Mouse (Mus musculus) gastrocnemius, adult 2 months (tissue): ENCODE data around the gene Erlin1. TPM values are rescaled to one million over a fixed set of nuclear protein-coding genes. Genes with fewer than 3 reads are reported as not detected.

Experiments
- DNase-seq: peaks from one replicate; pipeline ENCODE4 v3.0.0; 2022
- H3K27ac ChIP-seq: fragments of 200-600 bp; 2 replicates; pipeline ENCODE4 v1.8.1; 2022; ENCODE audit warnings: mild to moderate bottlenecking
- H3K4me3 ChIP-seq: fragments of 200-600 bp; 2 replicates; pipeline ENCODE4 v1.8.1; 2022; ENCODE audit warnings: mild to moderate bottlenecking, moderate library complexity
- CTCF ChIP-seq: fragments of 200-600 bp; IDR thresholded peaks from 2 replicates; pipeline ENCODE4 v1.8.1; 2022; ENCODE audit warnings: antibody characterized with exemption, mild to moderate bottlenecking, moderate library complexity
- intact Hi-C: fragments of 180-260 bp; cut with DNase I; formaldehyde crosslinking; loops from one replicate; pipeline ENCODE4 v1.15.1; 2025
- long read RNA-seq, 2 experiments: library from polyadenylated mRNA; stranded (forward); transcript quantifications; one replicate each; pipeline ENCODE4 v2.0.0; 2021
- total RNA-seq, 2 experiments: library from RNA; stranded (reverse); gene quantifications; 2 replicates each; pipeline ENCODE4 v1.2.3; 2021

Gene Erlin1
- 1 to 10 TPM; 3.4 to 5.1 TPM for total RNA-seq
- long read RNA-seq, experiment 1, transcript Erlin1-202 (12 exons, 3,136 nt): major isoform, 6 of 9 reads
- long read RNA-seq, experiment 1, partial matches to known transcripts: 0 of 9 reads
- long read RNA-seq, experiment 1, other reads (novel, unspliced or antisense): 3 of 9 reads
- long read RNA-seq, experiment 2, partial matches to known transcripts: 0 of 6 reads
- long read RNA-seq, experiment 2, other reads (novel, unspliced or antisense): 0 of 6 reads

DNA sequence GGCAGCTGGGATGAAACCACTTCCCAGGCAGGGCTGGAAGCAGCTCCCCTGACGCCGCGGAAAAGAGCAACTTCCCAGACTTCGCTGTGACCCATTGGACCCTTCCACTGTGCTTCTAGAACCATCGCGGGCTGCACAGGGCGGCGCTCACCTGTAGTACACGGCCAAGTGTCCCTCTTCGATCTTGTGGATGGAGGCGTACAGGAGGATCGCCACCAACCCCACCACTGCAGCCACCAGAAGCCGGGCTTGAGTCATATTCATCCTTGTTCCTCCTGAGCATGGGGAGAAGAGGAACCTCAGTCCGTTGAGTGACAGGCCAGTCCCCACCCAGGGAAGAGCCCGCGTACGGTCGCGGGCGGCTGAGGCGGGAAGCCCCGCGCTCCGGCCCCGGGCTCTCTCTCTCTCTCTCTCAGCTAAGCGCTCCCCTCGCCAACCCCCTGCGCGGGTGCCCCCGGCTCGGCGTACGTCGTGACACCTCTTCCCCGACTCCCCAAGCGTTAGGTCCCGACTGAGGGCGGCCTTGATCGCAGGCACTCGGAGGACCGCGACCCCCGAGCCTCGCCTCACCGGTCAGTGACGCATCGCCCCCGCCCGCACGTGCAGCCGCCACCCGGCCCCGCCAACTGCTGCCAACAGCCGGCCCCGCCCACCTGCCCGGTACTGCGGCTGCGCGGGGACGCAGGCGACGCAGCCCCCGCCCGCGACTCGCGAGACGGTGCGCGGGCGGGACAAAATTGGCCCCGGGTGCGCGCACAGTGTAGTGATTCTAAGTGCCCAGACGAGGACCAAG lies at the start of gene Erlin1:
TSS of gene Erlin1 (minus strand) at position 665 of the 793 bp plus-strand sequence.
- peak within 1 kb of the TSS; percentile 83 for H3K4me3 ChIP-seq
- no peak for TF ChIP-seq CTCF
- peak within 1 kb of the TSS; percentile 90 for H3K27ac ChIP-seq
- intact Hi-C loops: no loop called here
- DNase-seq: peak; percentile 95

DNA sequence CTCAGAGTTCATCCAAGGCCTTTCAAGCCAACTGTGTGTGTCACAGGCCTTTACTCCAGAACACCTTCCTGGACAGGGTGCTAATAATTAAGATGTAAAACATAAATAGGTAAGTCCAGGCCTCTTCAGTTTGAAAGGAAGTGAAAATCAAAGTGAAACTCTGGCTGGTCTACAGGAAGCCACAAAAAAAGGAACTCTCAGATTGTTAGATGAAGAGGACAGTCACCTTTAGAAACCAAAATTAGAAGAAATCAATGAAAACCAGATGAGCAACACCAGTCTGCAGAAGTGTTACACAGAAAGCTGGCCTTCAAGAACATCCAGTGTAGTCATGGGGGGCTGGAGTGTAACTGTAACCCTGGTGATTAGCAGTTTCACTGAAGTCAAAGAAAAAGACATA lies 48.2 kb upstream of the Erlin1 start:
- H3K27ac ChIP-seq: no peak overlapping the region
- no peak for DNase-seq
- no peak overlapping the region for H3K4me3 ChIP-seq
- intact Hi-C loops: no loop called here
- TF ChIP-seq CTCF: no peak

DNA sequence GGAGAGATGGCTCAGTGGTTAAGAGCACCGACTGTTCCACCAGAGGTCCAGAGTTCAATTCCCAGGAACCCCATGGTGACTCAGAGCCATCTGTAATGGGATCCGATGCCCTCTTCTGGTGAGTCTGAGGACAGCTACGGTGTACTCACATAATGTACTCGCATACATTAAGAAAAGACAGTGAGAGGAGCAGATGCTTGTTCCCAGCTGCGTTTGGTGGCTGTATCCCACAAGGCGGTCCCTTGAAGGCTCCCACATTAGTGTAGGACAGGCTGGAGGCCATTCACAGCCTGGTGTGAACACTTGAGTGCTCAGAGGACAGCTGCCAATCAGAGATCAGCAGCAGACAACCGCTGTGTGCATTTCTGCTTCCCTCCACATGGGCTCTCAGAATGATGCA lies 42.1 kb upstream of the Erlin1 start:
- no peak for DNase-seq
- TF ChIP-seq CTCF: peak; percentile 16; the same call in 1 of the 2 replicates
- Histone ChIP-seq H3K4me3 (no peak overlapping the region), H3K27ac (no peak overlapping the region)
- intact Hi-C loops: no loop called here

DNA sequence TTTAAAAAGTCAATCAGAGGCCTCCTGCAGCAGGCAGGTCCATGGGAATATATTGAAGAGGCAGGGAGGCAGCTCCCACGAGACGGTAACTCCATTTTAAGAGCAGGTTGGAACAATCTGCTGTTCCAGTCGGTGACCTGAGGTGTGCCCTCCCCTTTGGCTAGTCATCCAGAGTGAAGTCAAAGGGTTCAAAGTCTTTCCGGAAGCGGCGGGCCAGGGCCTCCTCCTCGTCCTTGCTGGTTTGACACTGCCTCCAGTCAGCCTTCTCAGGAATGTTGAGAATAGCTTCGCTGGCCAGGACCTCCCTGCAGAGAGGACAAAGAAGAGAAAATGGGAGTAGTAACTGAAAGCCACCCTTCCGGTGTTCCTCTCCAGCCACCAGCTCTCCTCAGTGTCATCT lies 40.8 kb upstream of the Erlin1 start:
- Histone ChIP-seq H3K27ac (no peak overlapping the region), H3K4me3 (no peak overlapping the region)
- intact Hi-C loops: no loop called here
- DNase-seq: no peak
- TF ChIP-seq CTCF: no peak

DNA sequence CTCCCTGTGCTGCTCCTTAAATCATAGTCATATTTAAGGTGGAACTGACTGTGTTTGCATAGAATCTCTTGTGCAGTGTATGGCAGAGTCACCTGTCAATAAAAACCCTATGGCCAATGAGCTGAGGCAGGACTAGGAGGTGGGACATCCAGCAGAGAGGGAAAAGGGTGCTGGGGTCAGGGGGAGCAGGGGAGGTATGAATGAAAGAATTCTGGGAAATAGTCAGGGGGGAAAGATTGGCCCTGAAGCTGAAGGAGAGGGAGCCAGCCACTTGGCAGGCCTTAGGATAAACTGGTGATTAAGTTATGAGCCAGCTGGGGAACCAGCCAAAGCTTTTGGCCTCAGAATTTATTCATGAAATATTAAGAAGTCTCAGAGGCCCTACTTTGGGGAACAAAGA lies 39.4 kb upstream of the Erlin1 start:
- DNase-seq: no peak
- Histone ChIP-seq H3K4me3 (no peak overlapping the region), H3K27ac (no peak overlapping the region)
- TF ChIP-seq CTCF: no peak
- intact Hi-C loops: no loop called here

DNA sequence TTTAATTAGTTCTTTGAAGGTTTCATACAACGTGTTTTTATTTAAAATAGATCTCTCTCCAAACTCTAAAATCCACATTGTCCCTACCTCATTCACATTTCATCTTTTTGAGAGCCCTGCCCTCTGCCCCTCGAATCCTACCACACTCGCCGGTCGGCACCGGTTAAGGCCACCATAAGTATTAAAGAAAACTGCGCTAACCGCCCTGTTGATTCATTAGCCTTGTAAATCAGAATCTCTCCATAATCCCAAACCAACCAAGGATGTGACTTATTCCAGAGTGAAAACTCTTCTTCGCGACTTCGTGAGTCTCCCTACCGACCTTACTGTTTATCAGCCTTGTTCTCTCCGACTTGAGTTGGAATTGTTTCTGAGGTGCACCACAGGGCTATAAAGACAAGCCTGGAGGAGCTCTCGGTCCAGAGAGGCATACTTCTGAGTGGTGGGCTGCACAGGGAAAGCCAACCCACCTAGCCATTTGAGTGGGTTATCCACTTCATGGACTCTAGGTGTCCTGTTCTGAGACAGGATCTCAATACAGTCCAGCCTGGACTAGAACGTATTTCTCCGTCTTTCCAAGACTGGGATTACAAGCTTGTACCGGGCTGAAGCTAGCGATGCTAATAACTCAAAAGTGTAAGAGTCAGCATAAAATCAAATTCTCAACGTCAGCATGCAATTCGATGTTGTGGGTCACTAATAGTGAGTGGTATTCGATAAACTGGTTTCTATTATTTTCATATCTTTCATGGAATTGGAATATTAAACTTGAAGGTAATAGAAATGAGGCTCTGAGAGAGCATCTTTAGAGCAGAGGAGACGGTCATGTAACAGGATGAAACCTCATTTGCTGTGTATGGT lies 38.3 kb upstream of the Erlin1 start:
- peak overlapping the region; percentile 93 for H3K4me3 ChIP-seq
- peak overlapping the region; percentile 93 for H3K27ac ChIP-seq
- TF ChIP-seq CTCF: no peak
- no peak for DNase-seq
- intact Hi-C loops: loop anchor here (2.0 kb wide), 1 partner anchor 27 kb away; the partner anchor contains the start of gene Cwf19l1

DNA sequence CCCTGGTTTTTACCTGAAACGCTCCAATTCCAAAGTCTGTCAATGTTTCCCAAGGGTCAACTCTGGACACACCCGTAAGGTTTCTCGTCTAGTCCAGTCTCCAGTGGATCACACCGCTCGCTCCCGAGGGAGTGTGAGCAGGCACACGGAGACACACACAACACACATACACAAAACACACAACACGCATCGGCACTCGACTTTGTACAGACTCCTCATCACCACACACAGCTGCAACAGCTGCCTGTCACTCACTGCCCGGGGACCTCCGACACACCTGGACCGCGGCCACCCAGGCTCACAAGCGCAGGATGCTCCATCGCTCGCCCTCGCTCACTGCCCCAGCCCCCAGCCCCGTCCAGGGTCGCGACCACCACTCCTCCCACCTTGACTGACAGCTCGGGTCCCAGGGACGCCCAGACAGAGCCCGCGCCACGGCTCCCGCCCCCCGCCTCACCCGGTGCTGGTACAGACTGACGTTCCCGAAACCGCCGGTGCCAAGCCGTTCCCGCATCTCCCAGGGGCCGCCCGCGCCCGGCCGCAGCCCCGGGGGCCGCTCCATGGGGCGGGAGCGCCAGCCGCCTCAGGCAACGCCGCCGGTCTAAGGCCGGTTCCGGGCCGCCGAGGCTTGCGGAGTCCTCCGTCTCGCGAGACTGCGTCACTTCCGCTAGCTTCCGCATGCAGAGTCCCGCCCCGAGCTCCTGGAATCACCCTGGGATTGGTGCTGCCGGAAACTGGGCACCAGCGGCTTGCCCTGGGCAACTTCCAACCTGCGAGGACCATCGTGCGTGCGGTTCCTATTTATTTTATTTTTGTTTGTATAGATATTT lies 37.5 kb upstream of the Erlin1 start, which contains the start of gene Chuk:
TSS of gene Chuk (minus strand) at position 650 of the 830 bp plus-strand sequence.
- TF ChIP-seq CTCF: no peak
- DNase-seq: peak; percentile 99
- intact Hi-C loops: loop anchor here (2.0 kb wide), 1 partner anchor 28 kb away; the partner anchor contains the start of gene Cwf19l1
- Histone ChIP-seq H3K27ac (peak within 1 kb of the TSS; percentile 93), H3K4me3 (peak within 1 kb of the TSS; percentile 93)

DNA sequence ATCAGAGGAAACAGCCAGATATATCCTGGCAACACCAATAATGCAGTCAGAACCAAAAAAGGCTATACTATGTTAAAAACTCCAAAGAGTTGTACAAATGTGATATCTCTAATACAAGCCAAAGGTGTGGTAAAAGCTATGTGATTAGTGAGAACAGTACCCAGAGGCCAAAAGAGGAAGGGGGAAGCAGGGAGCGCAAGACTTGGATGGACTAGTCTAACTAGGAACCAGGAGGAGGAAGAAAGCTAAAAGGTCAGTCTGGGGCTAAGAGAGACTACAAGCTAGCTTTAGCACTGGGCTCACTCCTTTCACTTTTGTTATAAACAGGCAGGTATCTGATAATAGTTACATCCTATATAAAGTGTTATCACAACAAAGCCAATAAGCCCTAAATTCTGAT lies 34.8 kb upstream of the Erlin1 start:
- intact Hi-C loops: no loop called here
- Histone ChIP-seq H3K27ac (no peak overlapping the region), H3K4me3 (no peak overlapping the region)
- TF ChIP-seq CTCF: no peak
- DNase-seq: no peak

DNA sequence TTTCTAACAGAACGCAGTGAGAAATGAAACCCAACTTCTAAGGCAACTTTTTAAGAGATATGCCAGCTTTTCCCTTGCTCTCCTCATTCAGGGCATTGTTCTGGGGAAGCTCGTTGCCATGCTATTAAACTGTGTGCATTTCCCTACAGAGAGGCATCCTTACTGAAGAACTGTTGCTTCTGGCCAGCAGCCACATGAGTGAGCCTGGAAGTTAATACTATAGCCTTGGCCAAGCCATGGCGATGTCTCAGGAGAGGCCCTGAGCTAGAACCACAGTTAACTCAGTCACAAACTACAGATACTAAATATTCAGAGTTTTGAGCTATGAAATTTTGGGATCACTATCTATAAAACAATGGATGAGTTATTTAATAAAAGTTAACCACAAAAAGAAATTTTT lies 33.4 kb upstream of the Erlin1 start:
- DNase-seq: no peak
- Histone ChIP-seq H3K4me3 (no peak overlapping the region), H3K27ac (no peak overlapping the region)
- TF ChIP-seq CTCF: no peak
- intact Hi-C loops: no loop called here

DNA sequence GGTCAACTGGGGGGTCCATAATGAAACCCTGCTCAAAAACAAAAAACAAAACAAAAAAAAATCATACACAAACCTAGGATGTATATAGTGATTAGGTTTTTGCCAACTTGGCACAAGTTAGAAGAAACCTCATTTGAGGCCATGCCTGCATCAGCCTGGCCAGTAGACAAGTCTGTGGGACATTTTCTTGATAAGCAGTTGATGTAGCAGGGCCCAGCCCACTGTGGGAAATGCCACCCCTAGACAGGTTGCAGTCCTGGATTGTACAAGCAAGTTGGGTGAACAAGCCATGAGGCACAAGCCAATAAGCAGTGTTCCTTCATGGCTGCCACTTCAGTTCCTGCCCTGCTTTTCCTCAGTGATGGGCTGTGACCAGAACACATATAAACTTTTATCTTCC lies 31.3 kb upstream of the Erlin1 start:
- intact Hi-C loops: no loop called here
- DNase-seq: no peak
- no peak overlapping the region for H3K27ac ChIP-seq
- no peak overlapping the region for H3K4me3 ChIP-seq
- TF ChIP-seq CTCF: no peak

DNA sequence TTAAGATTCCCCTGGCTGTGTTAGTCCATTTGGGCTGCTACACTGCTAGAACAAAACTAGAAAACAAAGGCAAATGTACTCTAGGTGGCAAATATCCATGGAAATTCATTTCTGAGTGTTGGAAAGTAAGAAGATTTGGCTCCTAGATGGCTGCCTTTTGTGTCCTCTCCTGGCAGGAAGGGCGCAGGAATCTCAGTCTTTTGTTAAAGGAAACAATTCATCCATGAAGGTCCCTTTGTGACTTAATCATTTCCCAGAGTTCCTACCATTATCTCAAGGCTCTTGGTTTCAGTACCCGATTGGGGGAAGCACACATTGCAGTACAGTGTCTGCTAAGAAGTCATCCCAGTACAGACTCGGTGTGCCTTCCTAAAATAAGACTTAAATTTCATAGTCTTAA lies 16.7 kb upstream of the Erlin1 start:
- no peak for DNase-seq
- H3K27ac ChIP-seq: no peak overlapping the region
- no peak for TF ChIP-seq CTCF
- intact Hi-C loops: no loop called here
- H3K4me3 ChIP-seq: no peak overlapping the region

DNA sequence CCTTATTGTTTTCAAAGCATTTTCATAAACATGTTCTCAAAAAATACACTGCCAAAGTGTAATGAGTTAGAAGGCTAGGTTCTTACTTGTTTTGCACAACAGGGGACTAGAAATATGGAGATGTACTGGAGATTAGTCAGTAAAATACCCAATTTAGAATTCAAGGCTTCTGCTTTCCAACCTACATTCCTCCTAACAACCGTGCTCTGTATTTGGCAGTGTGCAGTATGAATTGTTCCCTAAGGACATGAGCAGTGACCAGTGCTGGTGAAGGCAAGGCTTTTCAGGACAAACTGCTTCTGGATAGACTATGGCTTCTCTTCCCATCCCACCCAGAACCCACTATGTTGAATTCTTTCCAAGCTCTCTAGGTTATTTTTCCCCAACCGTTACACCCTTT lies 11.3 kb upstream of the Erlin1 start:
- no peak for TF ChIP-seq CTCF
- Histone ChIP-seq H3K27ac (no peak overlapping the region), H3K4me3 (no peak overlapping the region)
- intact Hi-C loops: no loop called here
- no peak for DNase-seq
